Mouse (Mus musculus) mouse embryonic stem cell (cell line): ENCODE results near the gene Szt2.

Experiments used
- in situ Hi-C, 2 experiments: fragments of 300-500 bp; cut with MboI; formaldehyde crosslinking; loops; 1 replicate in 1 of 2; 3 replicates in 1 of 2; pipeline ENCODE4 v1.14.3; 2019 to 2020; ENCODE audit warnings: low sequenced_read_pairs in 2 of 2, low pct_unique_long_range_greater_than_20kb in 1 of 2, mixed read lengths in 1 of 2; ENCODE audit not compliant: unreplicated experiment in 1 of 2

The Szt2 gene

DNA sequence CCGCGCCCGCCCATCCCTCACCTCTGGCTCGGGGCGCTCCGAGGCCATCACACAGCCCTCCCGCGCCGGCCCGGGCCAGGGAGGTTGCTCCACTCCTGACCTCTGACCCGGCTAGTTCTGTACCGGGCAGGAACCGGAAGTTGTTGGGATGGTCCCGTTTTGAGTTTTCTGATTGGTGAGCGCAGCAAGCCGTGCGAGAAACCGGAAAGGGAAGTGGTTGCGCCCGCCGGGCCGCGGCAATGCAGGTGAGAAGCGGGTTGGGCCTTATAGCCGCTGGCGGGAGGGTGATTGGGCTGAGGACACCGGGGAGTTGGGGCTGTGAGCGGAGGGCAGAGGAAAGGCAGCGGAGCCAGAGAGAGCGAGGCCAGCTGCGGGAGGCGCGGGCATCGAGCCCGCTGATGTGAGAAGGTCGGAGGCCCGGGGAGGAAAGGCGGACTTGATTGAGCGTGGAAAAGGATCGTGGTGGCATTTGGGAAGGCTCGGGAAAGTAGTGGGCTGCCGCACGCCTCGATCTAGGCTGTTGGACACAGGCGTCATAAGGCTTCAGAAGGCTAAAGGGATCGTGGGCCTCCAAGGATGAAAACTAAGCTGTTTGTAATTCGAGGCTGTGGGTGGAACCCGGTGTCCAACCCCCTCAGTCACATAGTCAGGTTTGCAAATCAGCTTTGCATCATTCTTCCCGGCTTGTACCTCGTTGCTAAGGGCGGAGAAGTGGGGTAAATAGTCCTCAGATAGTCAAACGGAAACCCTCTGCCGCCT, at the start of gene Szt2, which contains the start of gene Med8:
TSS of gene Szt2 (minus strand) at position 132 of the 759 bp plus-strand sequence.
TSS of gene Med8 (plus strand) at position 196 of the 759 bp plus-strand sequence.
- in situ Hi-C loops = no loop called here

- in situ Hi-C loops = no loop called here
Observed at GRCm38 (mm10) chr4:118457345-118457975, 48.4 kb upstream of the Szt2 start, which contains the start of gene Mpl. Gene Mpl (minus strand): TSS chr4:118457513.

GRCm38 (mm10) chr4:118446415-118447153, 37.5 kb upstream of the Szt2 start:
- in situ Hi-C loops = loop anchor here in 1 of 2 experiments (5.0 kb wide), 1 partner anchor 41 kb away; no protein-coding TSS in a partner anchor

DNA sequence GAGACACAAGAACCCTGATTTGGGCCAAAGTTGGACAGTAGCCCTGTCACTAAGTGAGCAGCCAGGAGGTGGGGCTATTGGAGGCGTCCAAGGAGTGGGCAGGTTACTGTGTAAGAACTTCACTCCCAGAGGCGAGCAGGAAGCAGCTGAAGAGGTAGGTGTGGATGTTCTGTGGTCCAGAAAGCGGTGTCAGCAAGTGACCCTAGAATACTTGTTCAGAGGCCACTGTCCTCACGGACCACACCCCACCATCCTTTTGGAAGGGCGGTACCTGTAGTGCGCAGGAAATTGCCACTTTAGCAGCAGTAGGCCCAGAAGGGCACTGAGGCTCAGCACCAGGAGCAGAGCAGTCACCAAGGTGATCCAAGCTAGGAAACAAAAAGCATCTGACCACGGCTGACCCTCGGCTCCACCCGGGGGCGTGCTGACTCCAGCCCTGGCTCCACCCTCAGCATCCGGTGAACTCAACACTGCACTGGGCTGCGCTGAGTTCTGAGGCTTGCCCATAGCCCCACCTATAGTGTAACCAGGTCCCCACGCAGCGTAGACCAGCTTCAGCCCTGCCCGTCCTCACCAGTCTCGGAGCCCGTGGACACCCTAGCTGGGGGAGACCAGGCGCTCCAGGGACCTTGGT, 36.8 kb upstream of the Szt2 start:
- in situ Hi-C loops = loop anchor here in 1 of 2 experiments (5.0 kb wide), 1 partner anchor 41 kb away; no protein-coding TSS in a partner anchor

GRCm38 (mm10) chr4:118445088-118445487, 36.0 kb upstream of the Szt2 start:
- in situ Hi-C loops = loop anchor here in 1 of 2 experiments (5.0 kb wide), 1 partner anchor 42 kb away; no protein-coding TSS in a partner anchor

- in situ Hi-C loops = no loop called here
Observed at GRCm38 (mm10) chr4:118437829-118438253, 28.8 kb upstream of the Szt2 start.

DNA sequence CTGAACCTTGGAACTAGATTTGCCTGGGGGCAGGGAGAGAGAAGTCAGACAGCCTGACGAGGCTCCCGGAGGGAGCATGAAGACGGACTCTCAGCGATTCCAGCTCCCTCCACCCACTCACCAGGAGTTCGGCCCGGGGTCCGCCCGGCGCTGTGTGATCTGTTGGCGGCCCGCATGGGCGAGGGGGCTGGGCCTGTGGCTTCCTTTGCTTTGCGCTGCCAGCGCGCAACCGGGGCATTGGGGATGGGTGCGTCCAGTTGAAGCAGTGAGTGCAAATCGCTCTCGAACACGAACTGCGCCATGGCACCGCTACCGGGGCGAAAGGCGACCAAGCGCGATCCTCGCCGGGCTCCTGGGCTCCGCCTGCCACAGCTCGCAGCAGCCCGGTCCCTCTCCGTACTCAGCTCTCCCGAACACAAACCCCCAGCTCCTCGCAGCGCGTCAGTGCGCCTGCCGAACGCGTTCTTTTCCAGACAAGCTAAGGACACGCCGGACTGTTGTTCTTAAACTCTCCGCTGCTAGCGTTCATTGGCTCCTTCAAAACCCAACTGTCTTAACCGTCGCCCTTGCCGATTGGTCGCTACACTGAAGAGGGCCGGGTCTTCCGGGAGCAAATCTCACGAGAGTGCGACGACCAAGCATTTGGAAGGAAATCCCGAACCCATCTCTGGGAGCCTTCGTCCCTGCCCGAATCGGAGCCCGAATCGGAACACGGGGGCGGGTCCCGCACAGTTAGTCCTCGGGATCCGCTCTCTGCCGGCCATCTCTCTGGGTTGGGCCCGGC, 27.9 kb upstream of the Szt2 start, which contains the start of gene Cdc20:
TSS of gene Cdc20 (minus strand) at position 533 of the 784 bp plus-strand sequence.
- in situ Hi-C loops = no loop called here

- in situ Hi-C loops = no loop called here
Observed at GRCm38 (mm10) chr4:118432332-118432731, 23.3 kb upstream of the Szt2 start.

DNA sequence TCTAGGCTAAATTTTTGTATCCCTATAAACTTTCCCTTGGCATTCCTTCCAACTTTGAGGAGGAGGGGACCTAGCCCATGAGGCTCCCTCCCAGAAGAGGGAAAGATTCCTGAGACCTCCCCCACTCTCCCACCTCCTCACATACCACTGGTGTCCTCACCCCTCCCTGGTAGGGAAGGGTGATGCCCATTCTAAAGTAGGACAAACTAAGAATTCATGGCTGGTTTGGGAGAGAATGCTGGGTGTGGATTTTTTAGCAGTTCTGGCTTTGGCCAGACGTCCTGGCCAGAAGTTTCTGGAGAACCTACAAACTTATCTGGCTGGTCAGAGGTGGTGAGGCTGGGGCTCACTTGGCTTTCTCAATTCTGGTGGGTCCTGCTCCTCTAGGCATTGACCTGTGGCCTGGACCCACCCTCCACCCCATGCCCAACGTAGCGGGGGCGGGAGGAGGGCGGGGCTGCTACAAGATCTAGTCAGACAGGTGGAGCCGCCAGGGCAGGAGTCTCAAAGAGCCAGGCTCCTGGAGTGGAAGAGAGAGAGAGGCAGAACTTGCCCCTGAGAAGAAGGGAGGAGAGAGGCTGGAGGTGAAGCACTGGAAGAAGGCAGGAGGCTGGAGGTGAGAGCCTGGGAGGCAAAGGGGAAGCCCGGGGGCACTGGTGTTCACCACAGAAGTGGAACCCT, 20.3 kb upstream of the Szt2 start:
- in situ Hi-C loops = no loop called here

DNA sequence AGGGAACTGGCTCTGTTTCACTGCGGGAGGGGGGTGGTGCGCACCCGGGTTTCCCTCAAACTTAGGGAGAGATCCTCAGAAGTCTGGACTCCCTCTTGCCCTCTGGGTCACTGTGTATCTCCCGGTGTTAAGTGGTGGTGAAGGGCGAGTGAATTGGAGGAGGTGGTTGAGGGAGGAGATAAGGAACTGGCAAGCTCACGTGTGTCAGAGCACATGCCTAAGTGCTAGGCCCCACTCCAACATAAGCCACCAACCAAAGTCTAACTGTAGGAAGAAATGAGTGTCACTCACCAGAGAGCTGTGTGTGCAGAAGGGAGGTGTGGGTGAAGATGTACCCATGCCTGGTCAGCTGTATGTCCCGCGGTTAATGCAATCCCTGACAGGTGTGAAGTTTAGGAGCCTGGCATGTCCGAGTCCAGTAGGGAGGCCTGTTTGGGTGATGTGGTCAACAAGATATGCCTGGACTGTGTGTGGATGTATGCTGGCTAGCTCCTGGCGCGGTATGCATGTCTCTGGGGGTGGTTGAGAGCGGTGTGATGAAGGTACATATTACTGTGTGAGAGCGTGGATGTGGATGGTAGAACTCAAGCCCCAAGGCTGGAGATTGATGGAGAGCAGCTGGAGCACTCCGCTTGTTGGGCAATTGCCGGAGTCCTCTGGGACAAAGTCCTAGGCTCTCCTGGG, 19.6 kb upstream of the Szt2 start:
- in situ Hi-C loops = no loop called here

- in situ Hi-C loops = no loop called here
Observed at GRCm38 (mm10) chr4:118427768-118428451, 18.8 kb upstream of the Szt2 start, which contains the start of gene Elovl1. Gene Elovl1 (plus strand): TSS chr4:118428093.

GRCm38 (mm10) chr4:118427415-118427767, 18.3 kb upstream of the Szt2 start:
- in situ Hi-C loops = no loop called here

DNA sequence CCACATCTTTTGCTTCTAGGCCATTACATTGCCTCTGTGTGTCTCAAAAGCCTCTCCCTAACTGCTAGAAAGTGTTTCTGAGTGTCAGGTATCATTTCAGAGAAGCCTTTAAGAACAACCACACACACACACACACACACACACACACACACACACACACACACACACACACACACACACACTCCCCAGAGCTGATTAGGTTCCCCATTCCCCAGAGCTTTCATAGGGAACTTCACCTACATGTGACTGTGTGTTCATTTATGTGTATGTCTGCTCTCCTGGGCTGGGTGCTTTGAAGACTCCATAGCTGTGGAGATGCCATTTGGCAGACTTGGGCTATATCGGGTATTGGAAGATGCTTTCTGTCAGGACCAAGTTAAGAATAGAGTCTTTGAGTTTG, 16.3 kb upstream of the Szt2 start:
- in situ Hi-C loops = no loop called here

- in situ Hi-C loops = no loop called here
Observed at GRCm38 (mm10) chr4:118424541-118425160, 15.6 kb upstream of the Szt2 start.

DNA sequence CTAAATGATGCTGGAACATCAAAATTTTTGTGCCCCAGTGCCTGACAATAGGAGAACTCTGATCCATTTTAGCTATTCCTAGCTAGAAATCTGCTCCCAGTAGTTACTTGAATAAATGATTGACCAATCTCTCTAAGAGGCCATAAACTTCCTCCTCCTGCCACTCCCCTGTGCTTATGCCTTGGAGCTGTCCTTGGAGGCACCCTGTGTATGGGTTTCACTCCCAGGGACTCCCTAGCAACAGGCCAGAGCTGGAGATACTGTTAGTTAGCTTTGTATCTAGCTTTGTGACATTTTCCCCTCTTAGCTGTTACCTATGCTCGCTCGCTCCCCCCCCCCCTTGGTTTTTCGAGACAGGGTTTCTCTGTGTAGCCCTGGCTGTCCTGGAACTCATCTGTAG, 12.3 kb upstream of the Szt2 start:
- in situ Hi-C loops = no loop called here
